Mouse (Mus musculus): Measurements from ENCODE around the gene Musk. TPM values are rescaled to one million over a fixed set of nuclear protein-coding genes. Genes with fewer than 3 reads are reported as not detected.

Gene Musk
- total RNA-seq, 2 experiments from 2014 or later = 1.2 to 1.5 TPM

GRCm38 (mm10) chr4:58314942-58315508 is 29.3 kb downstream of the Musk start:
- no peak for DNase-seq (ENCODE audit: low spot score in 2 of 2)

GRCm38 (mm10) chr4:58317536-58317935 is 31.8 kb downstream of the Musk start:
- no peak for DNase-seq (ENCODE audit: low spot score in 2 of 2)

- DNase-seq (ENCODE audit: low spot score in 2 of 2) = no peak
These were observed 34.5 kb downstream of the Musk start for GRCm38 (mm10) chr4:58320293-58320692.

GRCm38 (mm10) chr4:58326746-58327145 is 41.0 kb downstream of the Musk start:
- DNase-seq (ENCODE audit: low spot score in 2 of 2) = no peak

GRCm38 (mm10) chr4:58328231-58328630 is 42.5 kb downstream of the Musk start:
- DNase-seq (ENCODE audit: low spot score in 2 of 2) = no peak

- no peak for DNase-seq (ENCODE audit: low spot score in 2 of 2)
These were observed 44.3 kb downstream of the Musk start for GRCm38 (mm10) chr4:58330016-58330415.

GRCm38 (mm10) chr4:58330864-58331638 is 45.3 kb downstream of the Musk start:
- no peak for DNase-seq (ENCODE audit: low spot score in 2 of 2)

- DNase-seq (ENCODE audit: low spot score in 2 of 2) = no peak
These were observed 46.6 kb downstream of the Musk start for GRCm38 (mm10) chr4:58332394-58332793.

GRCm38 (mm10) chr4:58336227-58336626 is 50.5 kb downstream of the Musk start:
- DNase-seq (ENCODE audit: low spot score in 2 of 2) = no peak

GRCm38 (mm10) chr4:58339226-58339625 is 53.5 kb downstream of the Musk start:
- no peak for DNase-seq (ENCODE audit: low spot score in 2 of 2)

- DNase-seq (ENCODE audit: low spot score in 2 of 2) = no peak
These were observed 64.4 kb downstream of the Musk start for GRCm38 (mm10) chr4:58350206-58350605.

GRCm38 (mm10) chr4:58351165-58351564 is 65.4 kb downstream of the Musk start:
- no peak for DNase-seq (ENCODE audit: low spot score in 2 of 2)

GRCm38 (mm10) chr4:58351590-58351989 is 65.8 kb downstream of the Musk start:
- no peak for DNase-seq (ENCODE audit: low spot score in 2 of 2)

GRCm38 (mm10) chr4:58358996-58359395 is 73.2 kb downstream of the Musk start:
- no peak for DNase-seq (ENCODE audit: low spot score in 2 of 2)

- no peak for DNase-seq (ENCODE audit: low spot score in 2 of 2)
These were observed 79.6 kb downstream of the Musk start for GRCm38 (mm10) chr4:58365321-58365720.

- no peak for DNase-seq (ENCODE audit: low spot score in 2 of 2)
These were observed 85.3 kb downstream of the Musk start for GRCm38 (mm10) chr4:58371106-58371505.

GRCm38 (mm10) chr4:58373599-58373998 is 87.8 kb downstream of the Musk start:
- no peak for DNase-seq (ENCODE audit: low spot score in 2 of 2)

- no peak for DNase-seq (ENCODE audit: low spot score in 2 of 2)
These were observed 88.5 kb downstream of the Musk start for GRCm38 (mm10) chr4:58374141-58374870.

GRCm38 (mm10) chr4:58379186-58379585 is 93.4 kb downstream of the Musk start:
- no peak for DNase-seq (ENCODE audit: low spot score in 2 of 2)

GRCm38 (mm10) chr4:58400861-58401341 is 115.1 kb downstream of the Musk start:
- no peak for DNase-seq (ENCODE audit: low spot score in 2 of 2)

- DNase-seq (ENCODE audit: low spot score in 2 of 2) = no peak
These were observed 116.3 kb downstream of the Musk start for GRCm38 (mm10) chr4:58401973-58402501.
